Mouse (Mus musculus) spleen, postnatal 14 days (tissue): Measurements from ENCODE around the gene Cdh16.
"Not testable (repeated sequence)": the region's sequence is repeated elsewhere in the genome, so short reads cannot be mapped to it uniquely, and the experiment has no call there.

Experiments used
- DNase-seq, 2 experiments: peaks; one replicate each; pipeline ENCODE4 v3.0.0; 2021 to 2022; ENCODE audit warnings: low spot score in 2 of 2

Gene Cdh16

GRCm38 (mm10) chr8:104624161-104624560 lies at the start of gene Cdh16:
Gene Cdh16 (minus strand): TSS chr8:104624396.
- no peak for DNase-seq

GRCm38 (mm10) chr8:104655614-104656013 lies 31.4 kb upstream of the Cdh16 start:
- no peak for DNase-seq

GRCm38 (mm10) chr8:104654984-104655383 lies 30.8 kb upstream of the Cdh16 start:
- peak in 1 of 2 experiments; percentile 64 for DNase-seq

GRCm38 (mm10) chr8:104644187-104644586 lies 20.0 kb upstream of the Cdh16 start:
- DNase-seq: not testable (repeated sequence)

GRCm38 (mm10) chr8:104642324-104642654 lies 18.1 kb upstream of the Cdh16 start:
- no peak for DNase-seq

- DNase-seq: peak; percentile 62 to 69
Measured at GRCm38 (mm10) chr8:104641426-104642323, 17.5 kb upstream of the Cdh16 start, which contains the start of gene Ciao2b. Gene Ciao2b (minus strand): TSS chr8:104641965.

- DNase-seq: no peak
Measured at GRCm38 (mm10) chr8:104640831-104641370, 16.7 kb upstream of the Cdh16 start.

GRCm38 (mm10) chr8:104640241-104640640 lies 16.0 kb upstream of the Cdh16 start:
- DNase-seq: no peak

GRCm38 (mm10) chr8:104638010-104638409 lies 13.8 kb upstream of the Cdh16 start:
- DNase-seq: no peak

- no peak for DNase-seq
Measured at GRCm38 (mm10) chr8:104635004-104635710, 11.0 kb upstream of the Cdh16 start.

GRCm38 (mm10) chr8:104633156-104633744 lies 9.1 kb upstream of the Cdh16 start:
- no peak for DNase-seq

- DNase-seq: no peak
Measured at GRCm38 (mm10) chr8:104632486-104632885, 8.3 kb upstream of the Cdh16 start.

- no peak for DNase-seq
Measured at GRCm38 (mm10) chr8:104631975-104632374, 7.8 kb upstream of the Cdh16 start.

GRCm38 (mm10) chr8:104630981-104631663 lies 6.9 kb upstream of the Cdh16 start, which contains the start of gene Rrad:
Gene Rrad (minus strand): TSS chr8:104631327.
- DNase-seq: peak; percentile 29 to 34

- DNase-seq: no peak
Measured at GRCm38 (mm10) chr8:104630574-104630973, 6.4 kb upstream of the Cdh16 start.

- no peak for DNase-seq
Measured at GRCm38 (mm10) chr8:104630111-104630479, 5.9 kb upstream of the Cdh16 start.

GRCm38 (mm10) chr8:104629306-104630110 lies 5.3 kb upstream of the Cdh16 start:
- DNase-seq: peak in 1 of 2 experiments; percentile 3

GRCm38 (mm10) chr8:104628402-104628801 lies 4.2 kb upstream of the Cdh16 start:
- DNase-seq: no peak

GRCm38 (mm10) chr8:104627065-104627740 lies 3.0 kb upstream of the Cdh16 start:
- DNase-seq: no peak

- no peak for DNase-seq
Measured at GRCm38 (mm10) chr8:104620765-104621164, 3.4 kb downstream of the Cdh16 start.
